Mouse (Mus musculus): ENCODE data around the gene Fam25c. TPM values are rescaled to one million over a fixed set of nuclear protein-coding genes. Genes with fewer than 3 reads are reported as not detected.

The Fam25c gene
- total RNA-seq, 2 experiments from 2014 or later, result not detected

DNA sequence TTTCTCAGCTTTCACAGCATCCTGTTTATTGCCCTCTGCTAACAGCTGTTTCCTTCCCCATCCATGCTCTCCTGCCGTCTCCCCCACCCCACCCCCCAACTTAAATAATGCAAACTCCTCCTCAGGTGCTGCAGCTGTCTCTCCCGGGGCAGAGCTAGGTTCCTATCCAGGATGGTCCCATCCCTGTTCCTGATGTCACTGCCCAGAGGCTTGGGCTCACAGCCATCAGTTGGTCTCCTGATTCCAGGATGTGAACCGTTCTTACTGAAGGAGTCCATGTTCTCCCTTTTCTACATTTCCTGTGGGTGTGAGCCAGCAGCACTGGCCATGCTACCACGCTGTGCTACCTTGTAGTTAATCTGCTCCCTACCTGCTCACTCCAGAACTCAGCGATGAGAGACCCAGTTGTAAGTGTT lies 52.0 kb downstream of the Fam25c start:
- no peak for ATAC-seq (replicated peaks; ENCODE audit: low FRiP score, low TSS enrichment, poor library complexity, severe bottlenecking)

DNA sequence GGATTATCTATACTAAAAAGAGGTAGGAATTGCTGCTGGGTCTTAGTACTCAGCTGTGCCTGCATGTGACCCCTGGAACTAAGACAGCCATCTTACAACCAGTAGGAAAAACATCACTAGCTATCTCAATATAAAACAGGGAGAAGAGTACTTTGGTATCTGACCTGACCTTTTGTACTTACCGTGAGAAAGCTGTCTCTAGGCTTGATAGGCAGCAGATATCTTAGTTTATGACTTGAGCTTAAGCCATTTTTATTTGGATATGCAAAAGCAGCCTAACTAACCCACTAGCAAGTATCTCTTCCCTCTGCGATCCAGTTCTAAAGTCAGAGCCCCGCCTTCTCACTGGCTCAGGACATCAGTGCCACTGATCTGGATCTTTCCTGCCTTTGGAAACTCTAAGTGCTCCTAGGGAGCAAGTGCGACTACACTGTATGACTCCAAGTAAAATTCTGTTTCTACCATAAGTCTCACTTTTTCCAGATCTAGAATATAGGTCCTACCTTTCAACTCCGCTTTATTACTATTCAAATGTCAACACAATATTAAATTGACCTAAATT lies 52.5 kb downstream of the Fam25c start:
- ATAC-seq (replicated peaks; ENCODE audit: low FRiP score, low TSS enrichment, poor library complexity, severe bottlenecking), result no peak

Other genes with a start within 250 kb of the Fam25c start
- gene Npy4r, start 202.9 kb downstream of the Fam25c start, total RNA-seq (2014; fragmentation: Nextera tagmentation), result not detected in 2 replicates
- gene Npy4r, start 202.9 kb downstream of the Fam25c start, total RNA-seq (2017), result not detected in 2 replicates
- not detected in 2 replicates for gene Gprin2, start 153.8 kb downstream of the Fam25c start, total RNA-seq (2014; fragmentation: Nextera tagmentation)
- gene Gprin2, start 153.8 kb downstream of the Fam25c start, total RNA-seq (2017), result not detected in 2 replicates
- gene Syt15, start 135.8 kb downstream of the Fam25c start, total RNA-seq (2014; fragmentation: Nextera tagmentation), result not detected in 2 replicates
- not detected in 2 replicates for gene Syt15, start 135.8 kb downstream of the Fam25c start, total RNA-seq (2017)
- 8.0 and 9.1 TPM in 2 replicates for gene Shld2, start 44.9 kb downstream of the Fam25c start, total RNA-seq (2014; fragmentation: Nextera tagmentation)
- gene Shld2, start 44.9 kb downstream of the Fam25c start, total RNA-seq (2017), result 17.1 and 18.0 TPM in 2 replicates
- 38.5 and 40.5 TPM in 2 replicates for gene Glud1, start 44.7 kb downstream of the Fam25c start, total RNA-seq (2014; fragmentation: Nextera tagmentation)
- 34.3 and 37.8 TPM in 2 replicates for gene Glud1, start 44.7 kb downstream of the Fam25c start, total RNA-seq (2017)
- not detected in 2 replicates for gene Sncg, start 19.4 kb upstream of the Fam25c start, total RNA-seq (2014; fragmentation: Nextera tagmentation)
- not detected in 2 replicates for gene Sncg, start 19.4 kb upstream of the Fam25c start, total RNA-seq (2017)
- gene Mmrn2, start 20.0 kb upstream of the Fam25c start, total RNA-seq (2014; fragmentation: Nextera tagmentation), result not detected in 2 replicates
- not detected in 2 replicates for gene Mmrn2, start 20.0 kb upstream of the Fam25c start, total RNA-seq (2017)
- 0.49 TPM in 1 of 2 replicates, not detected in the other for gene Bmpr1a, start 147.9 kb upstream of the Fam25c start, total RNA-seq (2014; fragmentation: Nextera tagmentation)
- gene Bmpr1a, start 147.9 kb upstream of the Fam25c start, total RNA-seq (2017), result not detected in 2 replicates
- not detected in 2 replicates for gene 9230112D13Rik, start 167.4 kb upstream of the Fam25c start, total RNA-seq (2014; fragmentation: Nextera tagmentation)
- not detected in 2 replicates for gene 9230112D13Rik, start 167.4 kb upstream of the Fam25c start, total RNA-seq (2017)
- gene Ldb3, start 233.2 kb upstream of the Fam25c start, total RNA-seq (2014; fragmentation: Nextera tagmentation), result not detected in 2 replicates
- not detected in 2 replicates for gene Ldb3, start 233.2 kb upstream of the Fam25c start, total RNA-seq (2017)
- not detected in 2 replicates for gene Opn4, start 244.7 kb upstream of the Fam25c start, total RNA-seq (2014; fragmentation: Nextera tagmentation)
- gene Opn4, start 244.7 kb upstream of the Fam25c start, total RNA-seq (2017), result not detected in 2 replicates